Mouse (Mus musculus) cortical plate, adult 2 months (tissue): ENCODE measurements around the gene Saa3.

Experiments used
- CTCF ChIP-seq: fragments of 200-500 bp; IDR thresholded peaks from 2 replicates; pipeline ENCODE4 v1.5.1; 2011; ENCODE audit warnings: mild to moderate bottlenecking, control low read depth, low read length; ENCODE audit not compliant: insufficient read depth; ENCODE audit errors: extremely low read depth
- POLR2A ChIP-seq: fragments of 200-500 bp; IDR thresholded peaks from 2 replicates; pipeline ENCODE4 v1.6.1; 2011; ENCODE audit warnings: mild to moderate bottlenecking, low read length, control low read depth; ENCODE audit not compliant: insufficient read depth; ENCODE audit errors: extremely low read depth

GRCm38 (mm10) chr7:46762601-46763000, 47.1 kb upstream of the Saa3 start:
- TF ChIP-seq CTCF (no peak), POLR2A (no peak)
